Mouse (Mus musculus) erythroblast, embryonic 14.5 days (primary cell): ENCODE results near the gene Wdr83os.

Experiments used
- GATA1 ChIP-seq: IDR thresholded peaks from 2 replicates; pipeline ENCODE4 v1.6.1; 2012; ENCODE audit warnings: low read length, inconsistent platforms, mixed read lengths
- TAL1 ChIP-seq: IDR thresholded peaks from 3 replicates; pipeline ENCODE4 v1.6.1; 2012; ENCODE audit warnings: low read length, inconsistent platforms, mixed read lengths

DNA sequence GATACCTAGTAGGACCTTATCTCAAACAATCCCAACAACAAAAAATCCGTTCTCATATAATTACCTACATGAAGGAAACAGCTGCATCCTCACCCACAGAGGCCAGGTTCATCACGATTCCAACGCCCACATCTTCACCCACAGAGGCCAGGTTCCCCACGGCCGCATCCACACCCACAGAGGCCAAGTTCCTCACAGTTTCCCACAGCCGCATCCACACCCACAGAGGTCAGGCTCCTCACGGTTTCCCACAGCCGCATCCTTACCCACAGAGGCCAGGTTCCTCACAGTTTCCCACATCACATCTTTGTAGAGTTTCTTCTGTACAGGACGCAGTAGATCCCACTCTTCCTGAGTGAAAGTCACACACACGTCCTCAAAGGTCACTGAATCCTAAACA, 32.7 kb downstream of the Wdr83os start:
- TF ChIP-seq GATA1 (no peak), TAL1 (no peak)
